Mouse (Mus musculus) frontal cortex, postnatal 10 days (tissue): ENCODE measurements at regions not wholly inside any gene's neighbourhood (a gene's known extent, or its start where the extent isn't known, plus 50 kb on each side); places are given as distances from the start of the nearest gene placed in this dataset.
"Not testable (repeated sequence)": the region's sequence is repeated elsewhere in the genome, so short reads cannot be mapped to it uniquely, and the experiment has no call there.

Source experiments
- DNase-seq, 2 experiments: peaks; one replicate each; pipeline ENCODE4 v3.0.0; 2022; ENCODE audit warnings: low spot score in 2 of 2, mixed read lengths in 1 of 2

DNA sequence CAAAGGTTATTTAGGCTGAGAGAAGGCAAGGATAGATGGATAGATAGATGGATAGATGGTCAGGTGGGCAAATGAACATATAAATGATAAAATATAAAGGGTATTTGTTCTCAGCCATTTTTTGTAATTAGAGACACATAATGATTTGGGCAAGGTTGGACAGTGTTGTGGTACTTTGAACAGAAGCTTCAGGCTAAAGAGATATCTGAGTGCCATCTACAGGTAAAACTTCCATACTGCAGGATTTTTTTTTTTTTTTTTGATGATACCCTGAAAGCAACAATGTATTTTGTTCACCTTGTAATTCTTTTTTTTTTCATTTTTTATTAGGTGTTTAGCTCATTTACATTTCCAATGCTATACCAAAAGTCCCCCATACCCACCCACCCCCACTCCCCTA lies 110.1 kb upstream of the Trabd2b start:
- DNase-seq: no peak

DNA sequence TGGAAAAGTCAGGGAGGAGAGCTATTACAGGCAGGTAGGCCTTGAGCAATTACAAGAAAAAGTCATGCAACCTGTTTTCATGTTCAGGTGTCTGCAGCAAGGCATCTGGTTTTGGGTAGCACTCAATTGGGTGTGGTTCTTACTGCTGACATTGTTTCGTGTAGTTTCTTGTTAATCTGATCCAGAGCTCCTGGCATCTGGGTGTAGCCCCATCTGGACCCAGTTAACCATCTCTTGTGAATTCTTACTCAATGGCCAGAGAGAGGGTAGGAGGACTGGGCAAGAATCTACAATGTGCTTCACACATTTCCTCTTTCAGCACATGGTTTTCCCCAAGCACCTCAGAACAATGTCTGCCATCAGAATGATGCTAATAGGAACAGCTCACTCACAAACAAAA lies 108.0 kb upstream of the Trabd2b start:
- DNase-seq: not testable (repeated sequence)

GRCm38 (mm10) chr4:114300390-114301012 lies 106.0 kb upstream of the Trabd2b start:
- no peak for DNase-seq

GRCm38 (mm10) chr4:114304654-114305053 lies 101.9 kb upstream of the Trabd2b start:
- no peak for DNase-seq

- DNase-seq: no peak
These were observed 99.0 kb upstream of the Trabd2b start for GRCm38 (mm10) chr4:114307491-114307890.

DNA sequence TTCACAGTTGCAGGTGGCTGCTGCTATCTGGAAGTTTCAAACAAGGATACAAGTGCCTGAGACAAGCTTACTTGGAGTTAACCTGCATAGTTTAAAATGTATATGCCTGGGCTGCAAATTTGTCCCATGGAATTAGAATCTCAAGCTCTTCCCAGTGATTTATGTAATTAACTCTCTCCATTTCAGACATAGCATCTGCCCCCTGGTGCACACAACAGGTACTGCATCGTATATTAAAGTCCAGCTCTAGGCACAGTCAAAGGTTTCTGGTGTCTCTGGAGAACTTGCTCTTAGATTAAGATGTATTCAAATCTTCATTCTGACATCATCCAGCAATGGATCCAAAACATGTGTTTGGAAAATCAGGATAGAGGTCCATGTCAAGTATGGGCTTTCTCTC lies 98.0 kb upstream of the Trabd2b start:
- DNase-seq: no peak

DNA sequence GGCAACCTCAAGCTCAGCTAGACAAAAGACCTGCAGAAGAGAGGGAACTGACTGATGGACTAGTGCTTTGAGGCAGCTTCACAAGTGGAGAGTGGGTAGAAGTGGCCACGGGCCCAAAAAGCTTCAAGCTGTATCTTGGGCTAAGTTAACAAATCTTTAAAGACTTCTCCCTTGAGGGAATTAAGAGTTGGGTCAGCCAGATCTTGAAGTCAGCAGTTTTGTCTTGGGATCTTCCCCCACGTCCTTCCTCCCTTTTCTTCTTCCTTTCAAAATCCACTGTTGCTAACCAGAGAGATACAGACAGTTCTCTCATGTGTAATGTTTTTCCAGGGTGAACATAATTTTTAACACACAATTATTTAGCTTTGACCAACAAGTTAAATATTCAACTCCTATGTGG lies 91.5 kb upstream of the Trabd2b start:
- no peak for DNase-seq

DNA sequence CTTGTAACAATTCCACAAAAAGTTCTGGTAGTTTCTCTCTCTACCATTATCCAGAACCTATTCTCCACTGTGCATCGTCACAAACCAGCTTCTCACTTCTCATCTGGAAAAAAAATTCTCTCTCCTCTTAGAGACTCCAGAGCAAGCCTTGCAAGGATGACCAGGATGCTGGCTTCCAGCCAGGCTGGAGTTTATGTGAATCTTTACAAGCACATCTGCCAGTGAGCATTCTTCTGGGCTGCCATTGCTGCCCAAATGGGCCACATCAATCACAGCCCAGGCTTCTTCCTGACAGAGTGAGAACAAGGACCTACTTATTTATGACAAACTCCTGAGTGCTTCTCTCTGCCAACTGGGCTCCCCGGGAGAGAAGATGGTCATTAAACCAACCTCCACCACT lies 91.0 kb upstream of the Trabd2b start:
- no peak for DNase-seq

GRCm38 (mm10) chr4:114317076-114317475 lies 89.4 kb upstream of the Trabd2b start:
- no peak for DNase-seq

DNA sequence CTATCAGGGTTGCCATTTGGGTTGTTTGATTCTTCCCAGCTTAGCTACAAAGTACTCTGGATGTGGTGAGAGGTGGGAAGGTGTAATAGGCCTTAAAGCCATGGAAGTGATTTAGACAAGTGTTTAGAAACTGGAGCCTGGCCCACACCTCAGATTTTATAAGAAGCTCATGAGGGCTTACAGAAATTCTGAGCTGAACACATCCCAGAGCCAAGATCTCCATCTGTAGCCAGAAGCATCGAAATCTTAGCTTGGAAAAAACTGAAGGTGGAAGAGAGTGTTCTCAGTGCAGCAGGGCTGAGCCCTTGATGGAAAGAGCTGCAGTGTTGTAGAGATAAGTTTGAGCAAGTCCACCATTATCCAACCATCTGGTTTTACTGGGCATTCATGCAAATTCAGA lies 86.4 kb upstream of the Trabd2b start:
- no peak for DNase-seq

DNA sequence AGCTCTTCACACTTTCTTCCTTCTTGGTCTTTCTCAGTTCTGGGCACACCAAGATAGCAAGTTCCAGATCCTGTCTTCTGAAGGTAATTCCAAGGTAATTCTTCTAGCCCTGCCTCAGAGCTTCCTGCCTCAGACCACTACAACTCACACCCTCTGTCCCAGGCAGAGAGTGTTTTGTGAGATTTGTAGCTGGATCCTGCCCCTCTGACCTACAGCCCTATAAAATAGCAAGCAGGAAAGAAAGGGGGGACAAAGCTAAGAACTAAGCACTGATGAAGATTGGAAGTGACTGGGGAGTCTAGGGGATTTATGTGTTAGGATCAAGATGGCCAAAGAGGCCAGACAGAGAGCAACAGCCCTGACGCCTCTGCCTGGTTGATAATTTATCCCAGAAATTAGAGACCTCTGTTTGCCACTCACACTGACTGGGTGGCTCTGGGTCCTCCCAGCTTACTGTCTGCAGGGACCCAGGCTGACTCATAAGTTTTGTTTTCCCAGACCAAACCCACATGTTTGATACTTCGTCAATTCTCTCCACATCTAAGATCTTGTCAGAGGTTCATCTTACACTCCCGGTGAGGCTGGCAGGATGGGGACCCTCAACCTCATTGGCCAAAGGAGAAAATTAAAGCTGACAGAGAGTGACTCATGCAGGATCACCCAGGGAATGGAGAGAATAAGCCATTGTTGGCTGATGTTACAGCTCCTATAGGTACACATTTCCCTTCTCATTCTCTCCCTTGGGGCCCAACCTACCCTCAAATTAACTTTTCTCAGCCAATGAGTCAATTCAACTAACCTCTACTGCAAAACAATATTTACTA lies 84.8 kb upstream of the Trabd2b start:
- DNase-seq: no peak

DNA sequence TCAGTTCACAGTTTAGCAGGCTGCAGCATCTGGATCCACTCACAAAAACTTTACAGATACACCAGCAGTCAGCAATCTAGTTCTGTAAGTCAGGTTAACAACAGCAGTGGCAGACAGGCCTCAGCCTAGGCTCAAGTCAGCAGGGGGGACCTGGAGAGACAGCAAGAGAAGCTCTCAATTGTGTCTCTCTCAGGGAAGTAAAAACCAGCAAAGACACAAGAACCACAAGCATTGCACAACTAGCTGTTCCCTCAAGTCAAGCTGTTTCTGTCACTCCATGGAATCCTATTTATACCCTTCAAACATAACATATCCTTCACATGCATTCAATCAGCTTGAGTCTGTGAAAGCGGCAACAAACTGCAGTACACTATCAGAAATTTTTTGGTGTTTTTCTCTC lies 76.5 kb upstream of the Trabd2b start:
- DNase-seq: no peak

GRCm38 (mm10) chr4:114331161-114331560 lies 75.4 kb upstream of the Trabd2b start:
- DNase-seq: no peak

GRCm38 (mm10) chr4:114334850-114335249 lies 71.7 kb upstream of the Trabd2b start:
- DNase-seq: no peak

DNA sequence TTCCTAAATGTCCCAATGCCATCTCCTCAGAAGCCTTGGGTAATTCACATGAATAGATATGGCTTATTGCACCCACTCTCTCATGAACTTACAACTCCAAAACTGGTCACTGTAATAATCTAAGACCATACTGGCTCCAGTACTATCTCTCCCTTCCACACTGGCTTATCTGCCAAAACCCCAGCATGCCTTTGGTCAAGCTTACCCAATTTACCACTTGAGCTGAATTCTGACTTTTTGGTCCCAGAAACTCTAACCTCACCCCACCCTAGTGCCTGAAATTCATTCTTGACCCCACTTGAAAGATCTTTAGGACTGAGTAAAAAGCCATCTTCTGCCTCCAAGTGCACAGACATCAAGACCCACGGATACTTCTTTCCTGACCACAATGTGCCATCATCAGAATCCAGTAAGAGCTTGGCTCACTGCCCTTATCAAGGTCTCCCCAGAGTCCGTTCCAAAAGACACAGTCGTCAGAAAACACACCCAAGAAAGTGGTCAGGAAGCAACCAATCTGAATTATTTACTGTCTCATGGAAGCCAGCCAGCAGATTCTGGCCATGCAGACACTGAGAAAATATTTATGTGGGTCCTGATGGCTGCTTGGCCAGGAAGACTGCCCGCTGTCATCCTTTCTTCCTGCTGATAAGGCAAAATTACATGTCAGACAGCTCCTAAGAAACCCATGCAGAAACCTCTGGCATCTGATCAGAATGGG lies 70.3 kb upstream of the Trabd2b start:
- no peak for DNase-seq

- no peak for DNase-seq
These were observed 69.8 kb upstream of the Trabd2b start for GRCm38 (mm10) chr4:114336747-114337090.

- DNase-seq: no peak
These were observed 66.7 kb upstream of the Trabd2b start for GRCm38 (mm10) chr4:114339793-114340192.

DNA sequence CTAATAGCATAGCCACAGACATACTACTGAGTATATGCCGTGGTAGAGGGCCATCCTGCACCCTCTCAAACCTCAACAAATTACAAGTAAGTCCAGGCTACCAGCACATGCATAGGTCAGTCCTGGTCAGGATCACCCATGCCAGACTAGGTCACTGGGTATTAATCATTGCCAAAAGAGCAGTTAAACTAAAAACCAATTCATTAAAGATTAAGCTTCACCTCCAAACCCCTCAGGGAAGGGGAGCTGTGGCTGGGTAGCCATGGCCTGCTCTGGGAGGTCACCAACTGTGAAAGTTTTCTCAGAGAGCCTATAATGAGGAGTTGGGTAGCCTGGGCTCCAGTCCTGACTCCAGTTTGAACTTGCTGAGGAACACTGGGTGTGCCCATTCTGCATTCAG lies 61.4 kb upstream of the Trabd2b start:
- no peak for DNase-seq

DNA sequence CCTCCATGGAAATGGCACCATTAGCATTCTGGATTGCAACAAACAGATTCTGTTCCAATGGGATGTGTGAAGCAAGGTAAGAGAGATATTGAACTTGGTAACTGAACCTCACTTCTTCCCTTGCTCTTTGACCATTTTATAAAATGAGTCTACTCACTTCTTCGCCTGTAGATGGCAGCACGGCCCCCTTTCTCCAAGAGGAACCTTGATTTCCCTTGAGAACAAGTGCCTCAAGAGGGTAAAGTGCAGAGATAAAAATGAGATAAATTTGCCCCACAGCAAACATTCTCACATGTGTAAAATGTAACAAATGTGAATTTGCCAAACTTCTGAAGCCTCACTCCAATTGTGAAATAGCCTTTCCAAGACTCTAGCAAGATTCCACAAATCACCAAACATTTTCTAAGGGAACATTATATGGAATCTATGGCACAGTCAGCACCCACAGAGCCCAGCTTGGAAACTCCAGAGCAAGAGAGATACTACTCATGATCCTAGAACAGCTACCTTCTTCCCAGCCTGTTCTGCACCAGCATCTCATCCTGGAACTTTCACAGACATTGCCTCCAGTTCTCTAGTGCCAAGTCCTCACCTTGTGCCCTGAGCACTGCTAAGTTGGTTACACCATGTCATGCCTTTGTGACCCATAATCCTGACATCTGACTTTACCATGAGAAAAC lies 60.3 kb upstream of the Trabd2b start:
- peak in 1 of 2 experiments; percentile 37 for DNase-seq

GRCm38 (mm10) chr4:114346884-114347283 lies 59.6 kb upstream of the Trabd2b start:
- no peak for DNase-seq

- DNase-seq: no peak
These were observed 56.9 kb upstream of the Trabd2b start for GRCm38 (mm10) chr4:114349601-114350000.

DNA sequence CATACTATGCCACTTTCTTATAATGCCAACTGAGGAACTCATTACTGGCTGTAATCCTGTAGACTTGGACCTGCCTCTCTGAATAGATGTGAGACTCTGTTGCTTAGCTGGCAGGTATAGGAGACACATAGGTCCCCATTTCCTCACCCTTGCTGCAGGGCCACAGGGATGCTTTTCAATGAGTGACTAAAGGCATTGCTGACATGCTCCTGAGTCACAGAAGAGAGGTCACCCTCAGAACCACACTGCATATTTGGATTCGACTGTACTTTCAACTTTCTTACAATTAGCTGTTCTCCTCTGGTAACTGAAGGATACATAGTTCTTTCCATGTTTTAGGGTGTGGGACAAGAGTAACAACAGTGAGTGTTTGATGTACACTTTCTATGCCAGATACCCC lies 55.2 kb upstream of the Trabd2b start:
- no peak for DNase-seq
